Mouse (Mus musculus) embryonic fibroblast, embryonic 13.5 days (primary cell): ENCODE measurements at regions not wholly inside any gene's neighbourhood (a gene's known extent, or its start where the extent isn't known, plus 50 kb on each side); places are given as distances from the start of the nearest gene placed in this dataset.

Experiments
- H3K27ac ChIP-seq: 2 replicates; pipeline ENCODE4 v1.5.1; 2012; ENCODE audit warnings: low read length, control low read depth, inconsistent platforms; ENCODE audit not compliant: insufficient read depth
- H3K4me1 ChIP-seq: 2 replicates; pipeline ENCODE4 v1.6.1; 2011; ENCODE audit warnings: low read length; ENCODE audit not compliant: control insufficient read depth, insufficient read depth
- H3K4me3 ChIP-seq: 2 replicates; pipeline ENCODE4 v1.5.1; 2011; ENCODE audit warnings: mild to moderate bottlenecking, control low read depth, low read length; ENCODE audit not compliant: insufficient read depth
- CTCF ChIP-seq: IDR thresholded peaks from 2 replicates; pipeline ENCODE4 v1.5.1; 2011; ENCODE audit warnings: mild to moderate bottlenecking, control low read depth, low read length, moderate library complexity, borderline replicate concordance; ENCODE audit not compliant: insufficient read depth
- POLR2A ChIP-seq: IDR thresholded peaks from 2 replicates; pipeline ENCODE4 v1.6.1; 2011; ENCODE audit warnings: low read depth, mild to moderate bottlenecking, control low read depth, low read length, moderate library complexity

DNA sequence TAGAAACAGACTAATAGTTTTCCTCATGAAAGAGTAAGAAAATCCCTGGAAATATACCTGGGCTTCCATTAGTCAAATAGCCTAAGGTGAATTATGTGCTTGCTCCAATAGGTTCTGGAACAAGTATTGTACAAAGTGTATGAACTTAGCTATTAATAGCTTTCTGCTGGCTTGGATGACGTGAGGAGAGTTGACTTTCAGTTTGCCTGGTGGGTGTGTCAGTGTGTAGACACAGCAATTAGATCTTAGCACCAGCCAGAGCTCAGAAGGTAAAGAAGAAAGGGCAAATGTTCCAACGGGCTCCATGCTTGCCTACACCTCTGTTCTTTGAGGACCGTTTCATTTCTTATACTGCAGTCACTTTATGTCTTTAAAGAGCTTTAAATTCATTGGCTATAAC, 654.8 kb upstream of the Mef2c start:
- TF ChIP-seq CTCF, result no peak
- no peak for TF ChIP-seq POLR2A
- Histone ChIP-seq H3K4me1 (no peaks in the 10 kb centered on the region; the same call in 1 of the 2 replicates), H3K4me3 (no peak overlapping the region), H3K27ac (no peak overlapping the region)

- no peaks in the 10 kb centered on the region for H3K4me1 ChIP-seq
- H3K27ac ChIP-seq, result no peak overlapping the region
- TF ChIP-seq POLR2A (no peak), CTCF (no peak)
- no peak overlapping the region for H3K4me3 ChIP-seq
These were observed 634.0 kb upstream of the Mef2c start for GRCm38 (mm10) chr13:82869869-82870268.

DNA sequence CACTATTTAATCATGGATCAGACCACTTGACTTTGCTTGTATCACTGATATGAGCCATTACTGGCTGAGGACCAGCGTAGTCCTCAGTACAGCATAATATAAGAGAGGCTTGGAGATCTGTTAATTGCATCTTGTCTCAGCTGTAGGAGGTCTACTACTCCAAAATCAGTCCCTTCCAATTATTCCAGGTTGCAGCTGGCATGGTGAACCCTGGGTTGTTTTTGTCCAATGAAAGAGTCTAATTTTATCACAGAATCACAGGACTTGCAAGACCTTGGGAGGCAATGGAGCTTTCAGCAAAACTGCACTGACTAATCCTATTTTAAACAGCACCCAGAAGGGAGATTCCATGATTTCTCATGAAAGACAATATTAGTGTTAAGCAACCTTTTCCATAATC, 629.7 kb upstream of the Mef2c start:
- Histone ChIP-seq H3K4me1 (no peaks in the 10 kb centered on the region), H3K4me3 (no peak overlapping the region), H3K27ac (no peak overlapping the region)
- TF ChIP-seq CTCF, result no peak
- TF ChIP-seq POLR2A, result no peak

DNA sequence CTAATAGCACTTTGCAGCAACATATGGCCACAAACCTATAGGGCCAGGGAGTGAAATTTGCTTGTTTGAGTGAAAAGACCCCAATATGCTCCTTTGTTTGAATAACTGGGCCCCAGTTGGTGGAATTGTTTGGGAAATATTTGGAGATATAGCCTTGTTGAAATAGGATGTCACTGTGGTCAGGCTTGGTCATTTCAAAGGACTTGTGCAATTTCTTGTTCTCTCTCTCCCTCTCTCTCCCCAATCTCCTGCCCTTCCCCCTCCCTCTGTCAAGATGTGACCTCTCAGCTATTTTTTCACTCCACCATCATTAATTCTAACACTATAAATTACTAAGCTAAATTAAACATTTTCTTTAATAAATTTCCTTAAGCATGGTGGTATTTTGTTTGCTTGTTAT, 620.5 kb upstream of the Mef2c start:
- Histone ChIP-seq H3K27ac (no peak overlapping the region), H3K4me3 (no peak overlapping the region), H3K4me1 (no peaks in the 10 kb centered on the region)
- TF ChIP-seq POLR2A, result no peak

GRCm38 (mm10) chr13:82888755-82889154, 615.1 kb upstream of the Mef2c start:
- Histone ChIP-seq H3K4me3 (no peak overlapping the region), H3K4me1 (0 out of 2 replicates have a peak, but pooled peaks cover 3% of the 10 kb centered on the region), H3K27ac (no peak overlapping the region)
- no peak for TF ChIP-seq POLR2A
- TF ChIP-seq CTCF, result no peak

GRCm38 (mm10) chr13:82892731-82893130, 611.1 kb upstream of the Mef2c start:
- 0 out of 2 replicates have a peak, but pooled peaks cover 3% of the 10 kb centered on the region for H3K4me1 ChIP-seq
- no peak overlapping the region for H3K27ac ChIP-seq
- no peak overlapping the region for H3K4me3 ChIP-seq
- TF ChIP-seq POLR2A (no peak), CTCF (no peak)

DNA sequence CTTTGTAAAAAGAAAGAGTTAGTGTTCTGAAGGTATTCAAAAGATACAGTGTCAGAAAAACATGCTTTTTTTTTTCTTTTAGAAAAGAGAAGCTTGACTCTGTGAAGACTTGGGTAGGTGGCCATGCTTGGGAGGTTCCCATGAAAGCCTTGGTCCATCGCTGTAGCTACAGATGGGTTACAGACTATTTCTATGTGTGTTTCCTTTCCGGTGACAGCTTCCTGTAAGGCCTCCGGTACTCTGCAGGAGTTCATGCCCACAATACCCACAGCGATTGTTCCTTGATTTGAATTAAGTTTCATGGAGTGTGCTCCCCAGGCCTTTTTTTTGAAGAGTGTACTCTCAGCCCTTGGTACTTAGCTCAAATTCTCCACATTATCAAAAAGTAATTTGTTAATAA, 604.1 kb upstream of the Mef2c start:
- H3K27ac ChIP-seq, result no peak overlapping the region
- TF ChIP-seq POLR2A (no peak), CTCF (no peak)
- H3K4me1 ChIP-seq, result no peaks in the 10 kb centered on the region
- H3K4me3 ChIP-seq, result no peak overlapping the region

- no peak for TF ChIP-seq CTCF
- no peak for TF ChIP-seq POLR2A
- Histone ChIP-seq H3K4me3 (no peak overlapping the region), H3K4me1 (no peaks in the 10 kb centered on the region), H3K27ac (no peak overlapping the region)
These were observed 601.7 kb upstream of the Mef2c start for GRCm38 (mm10) chr13:82902160-82902559.

DNA sequence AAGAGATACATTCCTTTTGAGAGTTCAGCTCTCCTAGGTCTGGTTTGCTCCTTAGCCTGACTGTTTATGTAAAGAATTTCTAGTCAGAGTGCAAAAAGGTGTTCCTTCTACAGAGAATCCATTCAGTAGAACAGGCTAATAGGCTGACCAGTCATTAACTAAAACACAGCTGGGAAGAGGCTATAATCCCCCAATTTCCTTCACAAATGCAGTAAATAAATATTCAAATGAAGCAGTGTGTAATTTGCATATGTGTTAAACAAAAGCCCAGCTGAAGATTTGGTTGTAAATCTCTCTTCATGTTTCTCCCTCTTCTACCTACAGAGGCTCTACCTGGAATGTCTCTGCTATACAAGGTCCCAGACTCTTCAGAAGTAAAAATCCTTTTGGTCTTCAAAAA, 600.2 kb upstream of the Mef2c start:
- Histone ChIP-seq H3K4me3 (no peak overlapping the region), H3K27ac (no peak overlapping the region), H3K4me1 (no peaks in the 10 kb centered on the region)
- TF ChIP-seq POLR2A (no peak), CTCF (no peak)

GRCm38 (mm10) chr13:82907689-82908088, 596.1 kb upstream of the Mef2c start:
- Histone ChIP-seq H3K27ac (no peak overlapping the region), H3K4me3 (no peak overlapping the region), H3K4me1 (no peaks in the 10 kb centered on the region)
- TF ChIP-seq CTCF (no peak), POLR2A (no peak)

DNA sequence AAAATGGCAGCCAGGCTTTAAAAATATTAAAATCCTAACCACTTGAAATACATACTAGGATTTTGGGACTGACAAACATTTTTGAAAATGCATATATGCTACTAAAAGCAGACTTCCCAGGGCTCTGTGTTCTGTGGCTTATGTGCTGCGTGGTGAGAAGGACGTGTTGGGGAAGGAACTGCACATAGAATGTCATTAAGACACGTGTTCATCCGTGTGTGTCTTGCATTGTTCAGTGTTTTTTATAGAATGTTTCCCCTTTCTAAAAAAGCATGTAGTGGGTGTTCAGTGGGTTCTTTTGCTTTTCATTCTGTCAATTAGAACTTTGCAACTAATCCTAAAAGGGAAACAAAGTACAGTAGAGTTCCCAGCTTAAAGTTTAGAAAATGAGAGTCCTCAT, 594.7 kb upstream of the Mef2c start:
- no peak for TF ChIP-seq CTCF
- TF ChIP-seq POLR2A, result no peak
- Histone ChIP-seq H3K27ac (no peak overlapping the region), H3K4me3 (no peak overlapping the region), H3K4me1 (peaks cover 2% of the 10 kb centered on the region)
